Mouse (Mus musculus) embryonic facial prominence, embryonic 12.5 days (tissue): ENCODE data around the gene Siah1a. TPM values are rescaled to one million over a fixed set of nuclear protein-coding genes. Genes with fewer than 3 reads are reported as not detected.

Source experiments
- ATAC-seq: fragments of 200-750 bp; cut with Nextera tagmentation; 2 replicates; pipeline ENCODE4 v1.8.0; 2017; ENCODE audit not compliant: insufficient number of reproducible peaks, insufficient read depth, low FRiP score, low TSS enrichment
- H3K27ac ChIP-seq: fragments of 300-500 bp; sonication (generic); 2 replicates; pipeline ENCODE4 v1.5.1; 2016; ENCODE audit warnings: mild to moderate bottlenecking
- H3K27me3 ChIP-seq: fragments of 300-500 bp; sonication (generic); 2 replicates; pipeline ENCODE4 v1.6.1; 2016; ENCODE audit warnings: mild to moderate bottlenecking, moderate library complexity
- H3K36me3 ChIP-seq: fragments of 300-500 bp; sonication (generic); 2 replicates; pipeline ENCODE4 v1.6.1; 2016; ENCODE audit warnings: mild to moderate bottlenecking
- H3K4me1 ChIP-seq: fragments of 300-500 bp; sonication (generic); 2 replicates; pipeline ENCODE4 v1.6.1; 2016
- H3K4me2 ChIP-seq: fragments of 300-500 bp; sonication (generic); replicated peaks from 2 replicates; pipeline ENCODE4 v1.6.1; 2016; ENCODE audit warnings: mild to moderate bottlenecking, moderate library complexity
- H3K4me3 ChIP-seq: fragments of 300-500 bp; sonication (generic); 2 replicates; pipeline ENCODE4 v1.5.1; 2016; ENCODE audit warnings: mild to moderate bottlenecking
- H3K9ac ChIP-seq: fragments of 300-500 bp; sonication (generic); 2 replicates; pipeline ENCODE4 v1.6.1; 2016; ENCODE audit warnings: mild to moderate bottlenecking, moderate library complexity
- H3K9me3 ChIP-seq: fragments of 300-500 bp; sonication (generic); 2 replicates; pipeline ENCODE4 v1.6.1; 2016; ENCODE audit warnings: mild to moderate bottlenecking, moderate library complexity
- WGBS: fragments of 180-500 bp; shearing (Covaris S2); methylation state at CpG from one replicate; pipeline ENCODE4 v1.1.7; 2016; 5-methylcytosine and 5-hydroxymethylcytosine counted together
- polyA plus RNA-seq: library from polyadenylated mRNA; unstranded; fragments of >200 nt; fragmentation: Nextera tagmentation; extraction: Ambion mirVana; gene quantifications from 2 replicates; pipeline ENCODE4 v1.2.1, GENCODE M21; 2016

The Siah1a gene
- polyA plus RNA-seq, 1 experiment from 2014 or later: 74.5 TPM

DNA sequence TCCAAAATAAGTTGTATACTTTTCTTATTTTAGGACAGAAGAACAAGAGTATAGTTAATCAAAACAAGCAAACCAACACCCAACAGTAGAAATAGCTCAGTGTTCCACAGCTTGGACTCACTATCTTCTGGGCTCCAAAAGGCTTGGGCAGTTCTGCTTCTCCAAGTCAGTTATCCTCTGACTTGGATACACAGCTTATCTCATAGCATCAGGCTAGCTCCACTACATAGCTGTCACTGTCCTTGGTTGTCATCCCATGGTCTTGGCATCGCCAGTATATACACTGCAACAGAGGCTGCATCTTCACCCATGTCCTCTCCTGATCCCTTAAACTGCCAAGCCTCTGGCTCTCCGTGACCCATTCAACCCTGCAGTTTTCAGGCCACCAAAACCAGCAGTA is 50.0 kb downstream of the Siah1a start:
- 87% methylated on average over 2 of the region's 2 CpGs for WGBS
- H3K4me3 ChIP-seq: no peak overlapping the region
- H3K4me2 ChIP-seq: no peak overlapping the region
- H3K9ac ChIP-seq: no peak overlapping the region
- no peaks in the 10 kb centered on the region for H3K27me3 ChIP-seq
- no peak for ATAC-seq
- H3K4me1 ChIP-seq: no peaks in the 10 kb centered on the region
- H3K9me3 ChIP-seq: no peaks in the 10 kb centered on the region
- H3K36me3 ChIP-seq: 0 out of 2 replicates have a peak, but pooled peaks cover 5% of the 10 kb centered on the region
- H3K27ac ChIP-seq: no peak overlapping the region

DNA sequence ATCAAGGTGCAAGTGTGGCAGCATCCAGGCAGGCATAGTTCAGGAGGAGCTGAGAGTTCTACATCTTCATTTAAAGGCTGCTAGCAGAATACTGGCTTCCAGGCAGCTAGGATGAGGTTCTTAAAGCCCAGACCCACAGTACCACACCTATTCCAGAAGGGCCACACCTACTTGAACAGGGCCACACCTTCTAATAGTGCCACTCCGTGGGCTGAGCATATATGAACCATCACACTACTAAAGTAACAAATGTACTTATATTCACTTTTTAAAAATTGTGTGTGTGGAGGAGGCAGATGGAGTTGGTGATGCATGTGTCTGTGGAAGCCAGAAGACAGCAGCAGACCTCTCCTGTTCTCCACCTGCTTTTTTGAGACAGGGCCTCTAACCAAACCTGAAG is 51.7 kb downstream of the Siah1a start:
- H3K27ac ChIP-seq: no peak overlapping the region
- no peak for ATAC-seq
- 84% methylated on average over 1 of the region's 1 CpGs for WGBS
- H3K4me1 ChIP-seq: no peaks in the 10 kb centered on the region
- no peak overlapping the region for H3K4me2 ChIP-seq
- H3K27me3 ChIP-seq: no peaks in the 10 kb centered on the region
- no peak overlapping the region for H3K9ac ChIP-seq
- no peaks in the 10 kb centered on the region for H3K36me3 ChIP-seq
- H3K9me3 ChIP-seq: no peaks in the 10 kb centered on the region
- H3K4me3 ChIP-seq: no peak overlapping the region

DNA sequence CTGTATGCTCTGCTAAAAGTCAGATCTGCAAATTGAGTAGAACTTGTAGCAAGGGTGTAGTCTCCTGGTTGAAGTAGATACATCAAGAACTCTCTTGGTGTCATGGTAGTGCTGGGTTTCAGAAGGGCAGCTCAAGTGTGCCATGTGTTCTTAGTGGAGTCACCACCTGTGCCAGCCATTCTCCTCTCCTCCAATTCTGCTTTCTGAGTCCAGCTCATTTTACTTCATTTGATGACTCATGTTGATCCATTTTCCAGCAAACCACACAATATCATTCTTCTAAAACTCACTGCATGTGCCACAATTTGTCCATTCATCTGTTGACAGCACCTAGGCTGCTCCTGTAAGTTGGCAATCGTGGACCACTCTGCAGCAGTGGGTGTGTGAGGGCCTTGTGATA is 53.6 kb downstream of the Siah1a start:
- WGBS: 88% methylated on average over 1 of the region's 1 CpGs
- Histone ChIP-seq H3K36me3 (no peaks in the 10 kb centered on the region), H3K27ac (no peak overlapping the region), H3K9me3 (no peaks in the 10 kb centered on the region), H3K9ac (no peak overlapping the region), H3K4me2 (no peak overlapping the region), H3K27me3 (no peaks in the 10 kb centered on the region), H3K4me3 (no peak overlapping the region), H3K4me1 (no peaks in the 10 kb centered on the region)
- ATAC-seq: no peak

DNA sequence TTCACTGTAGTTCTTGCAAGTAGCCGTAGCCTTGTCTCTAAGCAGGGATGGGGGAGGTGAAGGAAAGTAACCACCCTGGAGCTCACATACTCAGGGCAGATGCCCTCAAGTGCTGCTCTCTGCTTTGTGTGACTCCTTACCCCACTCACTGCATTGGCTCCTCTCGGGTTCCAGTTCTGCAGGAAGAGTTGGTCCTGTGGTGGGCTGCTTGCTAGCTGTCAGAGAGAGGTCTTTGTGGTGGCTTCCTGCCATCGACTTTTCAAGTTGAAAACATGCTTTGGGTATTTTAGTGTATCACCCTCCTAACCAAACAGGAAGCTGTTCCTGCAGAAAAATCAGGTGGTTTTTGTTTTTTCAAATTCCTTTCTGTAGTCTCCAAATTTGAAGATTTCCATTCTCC is 59.1 kb downstream of the Siah1a start:
- H3K9ac ChIP-seq: no peak overlapping the region
- no peak for ATAC-seq
- H3K4me3 ChIP-seq: no peak overlapping the region
- H3K9me3 ChIP-seq: no peaks in the 10 kb centered on the region
- peaks cover 2% of the 10 kb centered on the region; the same call in 1 of the 2 replicates for H3K36me3 ChIP-seq
- WGBS: 45% methylated on average over 3 of the region's 3 CpGs
- no peaks in the 10 kb centered on the region for H3K4me1 ChIP-seq
- no peaks in the 10 kb centered on the region for H3K27me3 ChIP-seq
- H3K27ac ChIP-seq: no peak overlapping the region
- H3K4me2 ChIP-seq: no peak overlapping the region

Other genes starting within 250 kb of the Siah1a start
- gene Abcc12, start 165.2 kb downstream of the Siah1a start, polyA plus RNA-seq: 0.04 and 0.06 TPM in 2 replicates
- gene Lonp2, start 121.9 kb downstream of the Siah1a start, polyA plus RNA-seq: 61.8 and 67.9 TPM in 2 replicates
- 8.8 TPM in 2 replicates for gene Gm10638, start 235 bp downstream of the Siah1a start, polyA plus RNA-seq
- gene N4bp1, start 139.3 kb upstream of the Siah1a start, polyA plus RNA-seq: 12.2 and 12.5 TPM in 2 replicates